Mouse (Mus musculus): ENCODE results near the gene Cmip. TPM values are rescaled to one million over a fixed set of nuclear protein-coding genes. Genes with fewer than 3 reads are reported as not detected.

Gene Cmip
- polyA plus RNA-seq (2014; fragmentation: Illumina TruSeq; extraction: RNeasy Lipid Tissue Mini Kit (QIAGEN cat#74804); ENCODE audit: low read depth, low replicate concordance): 2.0 TPM

DNA sequence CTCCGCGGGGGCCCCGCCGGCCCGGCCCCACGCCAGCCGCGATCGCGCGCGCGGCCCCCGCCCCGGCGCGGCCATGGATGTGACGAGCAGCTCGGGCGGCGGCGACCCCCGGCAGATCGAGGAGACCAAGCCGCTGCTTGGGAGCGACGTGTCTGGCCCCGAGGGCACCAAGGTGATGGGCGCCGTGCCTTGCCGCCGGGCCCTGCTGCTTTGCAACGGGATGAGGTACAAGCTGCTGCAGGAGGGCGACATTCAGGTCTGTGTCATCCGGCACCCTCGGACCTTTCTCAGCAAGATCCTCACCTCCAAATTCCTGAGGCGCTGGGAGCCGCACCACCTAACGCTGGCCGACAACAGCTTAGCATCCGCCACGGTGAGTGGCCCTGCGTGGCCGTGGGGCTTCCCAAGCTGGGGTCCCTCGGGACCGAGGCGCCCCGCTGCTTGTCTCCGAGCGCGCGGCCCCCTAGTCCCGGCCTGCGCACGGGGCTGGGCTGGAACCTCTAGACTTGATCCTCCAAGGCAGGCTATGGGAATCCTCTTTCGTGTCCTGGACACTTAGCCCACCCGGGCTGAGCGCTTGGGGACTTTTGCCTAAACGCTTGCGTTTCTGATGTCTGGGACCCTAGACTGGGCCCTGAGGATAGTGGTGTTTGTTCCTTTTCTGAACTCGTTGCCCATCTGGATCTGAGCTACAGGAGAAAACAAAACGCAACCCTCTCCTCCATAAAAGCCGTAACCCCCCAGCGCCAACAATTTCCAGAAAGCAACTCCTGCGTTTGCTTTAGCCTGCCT is at the start of gene Cmip:
Gene Cmip (plus strand): TSS at position 36 of the 792 bp plus-strand sequence.

DNA sequence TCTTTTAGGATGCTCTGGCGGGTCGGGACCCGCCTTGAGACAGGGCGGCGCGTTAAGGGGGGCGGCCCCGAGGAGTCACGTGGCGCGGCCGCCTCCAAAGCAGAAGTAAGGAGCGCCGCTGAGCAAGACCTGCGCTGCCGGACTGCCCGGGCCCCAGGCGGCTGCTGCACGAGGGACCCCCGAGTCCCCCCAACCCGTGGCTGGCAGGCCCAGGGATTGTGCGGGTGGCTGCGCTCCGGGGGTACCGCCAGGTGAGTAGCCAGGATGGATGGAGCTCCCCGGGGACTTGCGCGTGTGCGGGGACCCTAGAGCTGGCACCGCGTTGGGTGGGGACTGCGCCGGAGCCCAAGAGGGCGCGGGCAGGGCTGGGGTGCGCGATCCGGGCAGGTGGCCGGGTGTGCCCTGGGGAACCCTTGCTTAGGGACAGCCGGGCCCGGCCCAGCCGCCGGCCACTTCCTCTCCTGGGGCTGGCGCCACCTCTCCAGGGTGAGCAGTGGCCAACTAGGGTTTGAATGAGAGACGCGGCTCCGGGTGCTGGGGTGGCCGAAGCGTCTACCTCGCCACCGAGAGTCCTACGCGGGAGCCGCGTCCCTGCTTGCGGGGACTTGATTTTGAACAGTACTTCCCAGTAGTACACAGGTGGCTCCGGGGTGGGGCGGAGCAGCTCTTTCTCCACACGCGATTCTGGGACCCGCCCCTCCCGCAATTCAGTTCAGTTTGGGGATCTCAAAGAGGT is 241.5 kb downstream of the Cmip start, which contains the start of gene Plcg2:
Gene Plcg2 (plus strand): TSS at position 113 of the 736 bp plus-strand sequence.

Other genes starting within 250 kb of the Cmip start
- gene Pkd1l2, start 174.6 kb upstream of the Cmip start, polyA plus RNA-seq (2014; fragmentation: Illumina TruSeq; extraction: RNeasy Lipid Tissue Mini Kit (QIAGEN cat#74804); ENCODE audit: low read depth, low replicate concordance): not detected
- gene Bco1, start 161.2 kb upstream of the Cmip start, polyA plus RNA-seq (2014; fragmentation: Illumina TruSeq; extraction: RNeasy Lipid Tissue Mini Kit (QIAGEN cat#74804); ENCODE audit: low read depth, low replicate concordance): 1.5 TPM
- 8.3 TPM for gene Gan, start 98.9 kb upstream of the Cmip start, polyA plus RNA-seq (2014; fragmentation: Illumina TruSeq; extraction: RNeasy Lipid Tissue Mini Kit (QIAGEN cat#74804); ENCODE audit: low read depth, low replicate concordance)
- 1.1 TPM for gene Plcg2, start 241.2 kb downstream of the Cmip start, polyA plus RNA-seq (2014; fragmentation: Illumina TruSeq; extraction: RNeasy Lipid Tissue Mini Kit (QIAGEN cat#74804); ENCODE audit: low read depth, low replicate concordance)